Mouse (Mus musculus): ENCODE measurements at regions not wholly inside any gene's neighbourhood (a gene's known extent, or its start where the extent isn't known, plus 50 kb on each side); places are given as distances from the start of the nearest gene placed in this dataset.
"Not testable (repeated sequence)": the region's sequence is repeated elsewhere in the genome, so short reads cannot be mapped to it uniquely, and the experiment has no call there.

DNA sequence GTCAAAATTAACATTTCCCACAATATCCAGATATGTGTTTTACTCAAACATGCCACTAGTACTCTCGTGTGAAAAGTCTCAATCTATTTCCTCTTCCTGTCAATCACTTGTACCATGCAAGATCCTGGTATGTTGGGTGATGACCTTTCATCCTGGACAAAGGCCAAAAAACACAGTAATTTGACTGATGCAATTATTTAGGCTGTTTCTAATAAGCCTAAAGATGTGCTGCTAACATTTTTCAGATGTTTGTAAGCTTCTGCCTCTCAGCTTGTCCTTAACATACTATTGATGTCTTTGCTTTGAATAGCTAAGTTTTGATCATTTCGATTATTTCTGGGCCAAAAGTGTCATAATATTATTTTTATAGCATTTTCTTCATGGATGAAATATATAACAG is 418.4 kb upstream of the Arrdc4 start:
- DNase-seq (ENCODE audit: low spot score in 2 of 2), result no peak

DNA sequence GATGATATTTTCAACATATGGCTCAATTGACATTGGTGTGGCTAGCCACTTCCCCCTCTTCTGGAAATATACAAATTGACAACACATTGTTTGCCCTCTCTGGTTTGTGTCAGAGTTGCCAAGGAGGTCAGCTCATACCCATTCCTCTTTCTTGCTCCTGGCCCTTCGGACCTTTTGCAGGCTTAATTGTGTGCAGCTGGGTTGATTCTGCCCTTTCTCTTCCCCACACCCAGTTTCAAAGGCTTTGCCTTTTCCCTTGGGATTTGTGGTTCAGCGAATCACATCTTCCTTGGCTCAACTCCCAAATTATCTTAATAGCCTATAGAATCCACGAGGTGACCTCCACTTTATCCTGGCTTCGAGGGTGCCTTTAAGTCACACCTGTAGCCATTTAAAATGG is 412.9 kb upstream of the Arrdc4 start:
- no peak for DNase-seq (ENCODE audit: low spot score in 2 of 2)

DNA sequence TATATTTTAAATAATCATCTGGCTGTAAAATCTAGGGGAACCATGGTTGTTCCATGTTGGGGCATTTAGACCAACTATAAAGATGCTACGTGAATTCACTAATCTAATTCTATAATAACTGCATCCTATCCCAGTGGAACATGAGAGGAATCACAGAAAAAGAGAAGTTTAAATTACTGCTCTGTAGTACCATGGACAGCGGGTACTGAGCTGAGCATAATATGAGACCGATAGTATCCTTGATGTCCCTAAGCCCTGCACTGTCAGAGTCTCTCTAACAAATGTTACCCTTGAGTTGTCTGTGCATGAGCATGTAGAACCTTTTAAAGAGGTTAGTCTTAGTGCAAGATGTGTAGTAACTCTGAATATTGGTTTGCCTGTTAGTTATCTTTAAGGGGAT is 393.3 kb upstream of the Arrdc4 start:
- no peak for DNase-seq (ENCODE audit: low spot score in 2 of 2)

DNA sequence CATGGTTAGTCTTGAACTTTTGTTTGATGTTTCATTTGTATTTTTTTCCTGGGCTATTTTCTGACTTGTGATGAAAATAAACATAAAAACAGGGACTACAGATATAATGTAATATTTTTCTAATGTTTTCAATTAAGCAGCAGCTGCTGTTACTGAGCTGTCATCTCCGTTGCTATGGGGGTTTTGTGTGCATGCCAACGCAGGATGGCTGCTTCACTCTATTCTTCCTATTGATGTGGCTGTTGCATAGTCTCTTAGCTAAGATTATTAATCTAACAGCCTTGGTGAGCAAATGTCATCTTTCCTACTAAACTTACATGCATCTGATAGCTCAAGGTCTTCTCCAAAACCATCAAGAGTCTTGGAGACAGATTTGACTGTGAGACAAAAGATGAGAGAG is 384.4 kb upstream of the Arrdc4 start:
- DNase-seq (ENCODE audit: low spot score in 2 of 2), result peak in 1 of 2 experiments; percentile 5

DNA sequence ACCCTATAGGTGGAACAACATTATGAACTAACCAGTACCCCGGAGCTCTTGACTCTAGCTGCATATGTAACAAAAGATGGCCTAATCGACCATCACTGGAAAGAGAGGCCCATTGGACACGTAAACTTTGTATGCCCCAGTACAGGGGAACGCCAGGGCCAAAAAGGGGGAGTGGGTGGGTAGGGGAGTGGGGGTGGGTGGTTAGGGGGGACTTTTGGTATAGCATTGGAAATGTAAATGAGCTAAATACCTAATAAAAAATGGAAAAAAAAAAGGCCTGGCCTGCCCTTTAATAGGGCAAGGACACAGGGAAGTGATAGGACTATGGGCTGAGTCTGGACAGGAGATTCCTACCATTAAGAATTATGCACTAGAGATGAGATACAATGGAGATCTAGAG is 352.7 kb upstream of the Arrdc4 start:
- not testable (repeated sequence) for DNase-seq (ENCODE audit: low spot score in 2 of 2)

DNA sequence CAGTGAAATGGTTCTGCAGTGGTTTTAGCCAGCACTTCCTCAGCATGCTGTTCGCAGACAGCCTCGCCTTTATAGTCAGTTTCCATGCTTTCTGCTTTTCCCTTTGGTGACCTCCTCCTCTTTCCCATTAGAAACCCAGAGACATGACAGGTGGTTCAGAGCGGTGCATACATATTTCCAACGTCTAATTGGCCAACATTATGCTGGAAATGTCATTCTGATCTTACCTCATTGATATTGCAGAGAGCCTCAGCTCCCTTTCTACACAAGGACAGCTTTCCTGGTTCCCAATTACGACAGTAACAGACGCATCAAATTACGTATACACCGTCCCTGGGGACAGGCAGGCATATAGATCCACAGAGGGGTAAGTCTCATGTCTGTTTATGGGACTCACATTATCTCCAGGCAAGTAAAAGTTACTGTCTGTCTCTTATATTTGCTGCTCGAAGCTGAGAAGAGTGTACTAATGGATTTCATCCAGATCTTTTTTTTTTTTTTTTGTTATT is 348.6 kb upstream of the Arrdc4 start:
- no peak for DNase-seq (ENCODE audit: low spot score in 2 of 2)

DNA sequence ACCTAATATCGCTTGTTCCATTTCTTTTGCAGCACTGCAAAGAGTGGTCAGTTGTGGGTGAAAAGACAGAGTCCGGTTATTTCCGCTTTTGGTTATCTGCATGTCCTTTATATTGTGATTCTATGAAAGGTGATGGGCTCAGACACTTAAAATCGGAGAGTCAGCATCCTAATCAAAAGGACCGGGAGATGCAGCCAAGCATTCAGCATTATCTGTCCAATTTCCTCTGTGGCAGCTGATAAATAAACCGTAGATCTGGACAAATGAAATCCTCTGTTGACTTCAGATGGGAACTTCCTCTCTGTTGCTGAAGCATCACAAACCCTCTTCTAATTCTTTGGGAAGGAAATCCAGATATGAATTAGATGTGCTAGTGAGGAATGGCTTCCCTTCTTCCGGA is 325.7 kb upstream of the Arrdc4 start:
- DNase-seq (ENCODE audit: low spot score in 2 of 2), result no peak

DNA sequence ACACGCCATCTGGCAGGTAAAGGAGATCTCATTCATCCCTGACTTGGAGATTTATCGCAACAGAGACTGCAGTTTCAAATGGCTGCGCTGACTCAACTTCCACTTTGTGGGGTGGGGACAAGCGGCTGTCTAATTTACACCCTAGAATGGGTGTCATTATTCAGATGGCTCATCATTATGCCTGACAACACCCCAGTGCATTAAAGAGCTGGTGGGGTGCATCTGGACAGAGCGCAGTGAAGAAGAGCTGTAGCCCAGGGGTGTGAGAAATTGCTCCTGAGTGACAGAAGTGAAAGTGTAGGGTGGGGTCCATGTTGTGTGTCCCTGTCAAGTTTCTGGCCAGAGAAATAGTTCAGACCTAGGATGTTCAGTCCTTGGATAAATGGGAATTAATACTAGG is 314.0 kb upstream of the Arrdc4 start:
- no peak for DNase-seq (ENCODE audit: low spot score in 2 of 2)

DNA sequence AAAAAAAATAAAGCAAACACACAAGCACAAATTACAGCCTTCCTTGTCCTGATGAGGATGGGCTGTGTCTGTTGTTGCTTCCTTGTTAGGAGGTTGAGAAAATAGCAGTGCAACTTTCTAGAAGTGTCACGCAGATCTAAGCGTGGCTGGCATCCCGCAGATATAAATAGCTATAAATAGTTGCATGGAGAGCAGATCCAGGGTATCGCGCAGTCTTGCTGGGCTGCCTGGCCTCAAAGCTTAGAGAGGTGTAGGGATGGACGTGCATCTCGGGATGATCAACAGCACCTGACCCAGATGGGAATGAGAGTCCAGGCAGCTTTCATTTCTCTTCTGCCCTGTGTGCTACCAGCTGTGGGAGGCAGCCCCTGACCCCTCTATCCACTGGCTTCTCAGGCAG is 313.5 kb upstream of the Arrdc4 start:
- DNase-seq (ENCODE audit: low spot score in 2 of 2), result no peak

DNA sequence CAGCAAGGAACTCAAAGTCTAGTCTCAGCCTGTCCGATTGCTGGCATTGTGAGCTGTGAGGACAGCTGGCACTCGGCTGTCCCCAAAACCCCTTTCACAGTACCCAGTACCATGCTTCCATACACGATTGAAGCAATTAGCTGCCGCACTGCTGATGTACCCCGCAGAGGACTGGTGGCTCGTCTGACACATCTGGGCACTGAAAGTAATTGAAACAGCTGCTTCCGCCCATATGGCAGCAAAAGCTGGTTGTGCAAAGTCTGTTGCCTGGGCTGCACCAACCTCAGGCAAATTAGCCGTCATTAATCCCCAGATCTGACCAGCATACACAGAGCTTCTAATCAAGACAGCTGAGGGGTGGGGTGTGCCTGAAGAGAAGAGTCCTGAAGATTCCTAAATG is 313.1 kb upstream of the Arrdc4 start:
- peak in 1 of 2 experiments; percentile 13 for DNase-seq (ENCODE audit: low spot score in 2 of 2)

DNA sequence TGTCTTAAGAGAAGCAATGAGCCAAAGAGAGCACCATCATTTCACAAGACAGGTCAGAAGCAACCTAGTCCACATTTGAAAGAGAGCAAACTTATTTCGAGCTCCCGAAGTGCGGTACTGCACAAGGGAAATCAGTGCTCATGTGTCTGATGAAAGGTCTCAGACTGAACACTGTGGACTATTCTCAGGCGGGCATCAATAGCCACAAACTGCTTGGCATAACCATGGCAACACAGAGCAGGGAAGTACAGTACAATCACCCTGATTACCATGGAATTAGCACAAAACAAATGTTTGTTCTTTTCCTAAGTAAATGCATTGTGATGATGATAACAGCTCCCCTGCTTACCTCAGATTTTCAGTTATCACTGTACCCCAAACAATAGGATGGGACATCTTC is 312.2 kb upstream of the Arrdc4 start:
- DNase-seq (ENCODE audit: low spot score in 2 of 2), result no peak

DNA sequence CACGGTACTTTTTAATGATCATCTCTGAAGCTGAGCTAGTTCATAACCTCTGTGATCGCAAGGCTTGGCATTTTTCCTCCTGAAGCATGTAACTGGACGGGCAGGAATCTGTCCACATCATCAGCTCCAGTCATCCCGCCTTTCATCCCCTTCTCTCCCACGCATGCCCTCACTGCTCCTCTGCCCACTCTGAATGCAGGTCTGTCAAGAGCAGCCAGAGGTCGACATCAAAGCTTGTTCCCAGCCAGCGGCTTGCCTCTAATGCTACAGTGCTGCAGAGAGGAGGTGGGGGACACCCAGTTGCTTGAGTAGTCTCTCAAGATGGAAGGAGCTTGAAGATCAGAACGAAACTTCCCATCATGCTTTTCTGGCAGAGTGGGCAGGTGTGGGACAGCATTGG is 267.5 kb upstream of the Arrdc4 start:
- DNase-seq (ENCODE audit: low spot score in 2 of 2), result no peak

DNA sequence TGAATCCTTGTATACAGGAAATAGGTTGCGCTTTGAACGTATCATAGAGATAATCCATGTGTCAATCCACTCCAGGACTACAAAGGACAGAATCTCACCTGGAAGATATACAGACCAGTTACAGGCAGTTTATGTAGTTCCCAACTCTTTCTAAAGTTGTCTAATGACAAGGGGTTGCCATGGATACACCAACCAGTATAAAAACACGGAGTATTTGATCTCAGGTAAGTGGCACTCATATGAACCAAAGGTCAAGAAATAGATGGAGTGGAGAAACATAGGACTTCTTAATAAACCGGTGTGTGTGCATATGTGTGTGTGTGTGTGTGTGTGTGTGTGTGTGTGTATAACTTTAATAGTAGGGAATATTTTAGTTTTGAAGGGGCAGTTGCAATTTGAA is 266.0 kb upstream of the Arrdc4 start:
- no peak for DNase-seq (ENCODE audit: low spot score in 2 of 2)

DNA sequence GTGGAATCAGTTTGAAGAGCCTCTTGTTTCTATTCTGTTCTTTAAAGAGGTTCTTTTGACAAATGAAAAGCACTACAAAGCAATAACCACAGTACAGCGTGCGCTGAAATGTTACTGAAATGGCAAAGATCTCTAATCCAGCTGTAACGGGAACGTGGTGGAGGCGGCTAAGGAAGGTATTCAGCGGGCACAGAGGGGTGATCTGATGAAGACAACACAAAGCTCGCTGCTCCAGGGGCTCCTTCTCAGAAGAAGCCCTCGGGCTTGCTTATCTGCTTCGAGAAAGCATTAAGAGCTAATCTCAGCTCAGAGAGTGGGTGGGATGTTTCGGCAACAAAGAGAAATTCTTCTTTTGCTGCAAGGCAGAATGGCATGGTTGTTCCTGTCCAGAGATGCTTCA is 258.2 kb upstream of the Arrdc4 start:
- DNase-seq (ENCODE audit: low spot score in 2 of 2), result no peak

DNA sequence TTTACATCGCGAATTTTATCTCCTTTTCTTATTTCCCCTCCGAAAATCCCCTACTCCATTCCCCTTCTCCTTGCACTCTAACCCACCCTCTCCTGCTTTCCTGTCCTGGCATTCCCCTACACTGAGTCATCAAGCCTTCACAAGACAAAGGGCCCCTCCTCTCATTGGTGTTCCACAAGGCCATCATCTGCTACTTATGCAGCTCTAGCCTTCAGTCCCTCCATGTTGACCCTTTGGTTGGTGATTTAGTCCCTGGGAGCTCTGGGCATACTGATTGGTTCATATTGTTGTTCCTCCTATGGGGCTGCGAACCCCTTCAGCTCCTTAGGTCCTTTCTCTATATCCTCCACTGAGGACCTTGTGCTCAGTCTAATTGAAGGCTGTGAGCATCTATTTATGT is 239.0 kb upstream of the Arrdc4 start:
- DNase-seq (ENCODE audit: low spot score in 2 of 2), result no peak

DNA sequence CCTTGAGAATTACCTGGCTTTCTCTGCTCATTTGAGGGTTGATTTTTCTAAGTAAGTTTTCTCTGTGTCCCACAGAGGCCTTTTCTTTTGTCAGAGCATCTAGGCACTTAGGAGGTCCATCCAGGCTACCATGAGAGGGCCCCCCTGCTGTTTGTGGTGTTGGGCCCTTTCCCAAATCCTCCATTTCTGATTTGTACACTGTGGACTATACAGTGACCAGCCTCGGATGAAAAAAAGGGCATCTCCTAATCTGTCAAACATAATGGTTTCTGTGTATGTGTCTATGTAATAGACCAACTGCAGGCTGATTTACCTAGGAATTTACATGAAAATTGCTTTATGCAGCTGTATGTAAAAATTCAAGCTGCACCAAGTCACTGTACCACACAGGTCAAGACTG is 234.9 kb upstream of the Arrdc4 start:
- no peak for DNase-seq (ENCODE audit: low spot score in 2 of 2)

DNA sequence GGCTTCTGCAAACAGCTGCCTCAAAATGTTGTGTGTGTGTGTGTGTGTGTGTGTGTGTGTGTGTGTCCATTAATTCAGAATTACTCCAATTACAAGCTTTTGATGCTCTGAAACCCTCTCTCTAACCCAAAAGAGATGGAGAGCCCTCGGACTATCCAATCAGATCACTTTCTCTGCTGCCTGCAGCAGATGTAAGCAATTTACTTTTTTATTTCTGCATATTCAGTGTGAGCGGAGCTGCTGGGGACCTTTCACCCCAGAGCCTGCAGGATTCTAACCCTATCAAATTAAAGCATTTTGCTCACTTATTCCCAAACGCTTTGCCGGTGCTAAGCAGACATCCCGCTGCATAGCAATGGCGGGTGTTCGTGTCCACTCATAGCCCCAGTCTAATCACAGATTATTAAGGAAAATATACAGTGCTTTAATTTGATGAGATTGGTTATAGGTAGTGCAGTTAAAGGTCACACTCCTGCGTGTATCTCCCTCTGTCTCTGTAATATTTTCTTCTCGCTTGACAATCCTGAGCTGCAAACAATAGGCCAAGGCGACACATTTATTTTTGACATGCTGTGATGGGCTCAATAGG is 234.0 kb upstream of the Arrdc4 start:
- no peak for DNase-seq (ENCODE audit: low spot score in 2 of 2)

DNA sequence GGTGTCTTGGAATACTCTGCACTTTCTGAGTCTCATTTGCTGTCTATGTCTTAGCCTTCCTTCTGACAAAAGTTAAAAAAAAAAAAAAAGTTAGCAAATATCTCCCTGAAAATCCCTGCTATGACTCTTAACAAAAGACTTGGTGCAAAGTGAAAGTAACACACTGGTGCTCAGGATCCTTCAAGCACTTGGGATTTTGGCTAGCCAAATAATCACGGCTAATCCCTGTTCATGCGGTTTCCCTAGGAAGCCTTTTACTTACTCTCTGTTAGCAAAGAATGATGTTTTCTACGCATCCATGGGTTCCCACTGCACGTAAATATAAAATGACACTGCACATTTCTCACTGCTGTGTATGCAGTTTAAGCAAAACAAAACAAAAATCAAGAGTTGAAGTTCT is 229.5 kb upstream of the Arrdc4 start:
- no peak for DNase-seq (ENCODE audit: low spot score in 2 of 2)

DNA sequence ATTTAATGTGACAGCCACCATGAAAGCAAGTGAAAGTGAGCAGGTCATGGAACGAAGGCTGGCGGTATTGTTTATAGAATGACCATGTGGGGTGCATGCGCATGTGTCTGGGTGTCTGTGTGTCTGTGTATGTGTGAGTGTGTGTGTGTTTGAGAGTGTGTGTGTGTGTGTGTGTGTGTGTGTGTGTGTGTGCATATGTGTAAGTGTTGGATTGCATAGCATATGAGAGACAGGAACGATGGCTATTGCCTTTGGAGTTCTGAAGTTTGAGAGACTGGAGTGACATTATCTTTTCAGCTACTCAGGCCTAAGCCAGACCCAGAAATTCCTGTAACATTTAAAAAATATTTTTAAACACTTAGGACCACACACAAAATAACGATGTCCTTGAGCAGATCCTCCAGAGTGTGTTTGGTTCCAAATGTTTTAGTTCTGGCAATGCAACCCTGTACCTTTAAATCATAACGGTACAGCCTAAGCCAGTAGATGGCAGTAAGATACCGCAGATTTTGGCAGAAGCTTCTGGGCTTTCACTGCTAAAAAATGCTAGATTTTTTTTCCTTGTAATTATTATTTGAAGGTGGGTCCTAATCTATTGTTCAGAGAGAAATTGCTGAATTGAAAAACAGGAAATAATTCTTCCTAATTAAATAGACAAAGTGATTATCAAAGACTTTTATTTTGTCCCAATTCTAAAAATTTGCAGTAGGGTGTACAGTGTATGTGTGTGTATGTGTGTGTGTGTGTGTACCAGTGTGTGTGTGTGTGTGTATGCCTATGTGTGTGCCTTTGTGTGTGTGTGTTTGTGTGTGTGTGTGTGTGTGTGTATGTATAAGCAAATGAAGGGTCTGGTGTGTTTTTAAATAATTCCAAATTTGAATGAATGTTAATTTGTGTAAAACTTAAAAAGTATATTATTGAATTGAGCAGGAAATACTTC is 228.0 kb upstream of the Arrdc4 start:
- no peak for DNase-seq (ENCODE audit: low spot score in 2 of 2)

DNA sequence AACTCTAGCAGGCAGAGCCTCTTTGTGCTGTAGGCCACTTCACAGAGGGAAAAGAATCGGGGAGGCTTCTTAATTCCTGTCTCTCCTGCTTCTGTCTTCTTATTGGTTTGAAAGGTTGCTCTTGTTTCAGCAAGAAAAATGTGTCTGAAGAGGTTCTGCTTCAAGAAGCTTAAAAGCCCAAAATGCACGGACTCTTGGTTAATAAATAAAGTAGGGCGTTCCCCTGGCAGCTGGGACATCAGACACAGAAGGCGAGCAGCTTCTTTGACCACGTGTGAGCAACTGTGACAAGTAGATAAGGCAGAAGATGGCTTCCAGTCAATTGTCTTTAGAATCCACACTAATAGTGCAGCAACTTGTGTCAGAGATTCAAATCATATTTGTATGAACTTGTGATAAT is 226.9 kb upstream of the Arrdc4 start:
- no peak for DNase-seq (ENCODE audit: low spot score in 2 of 2)

DNA sequence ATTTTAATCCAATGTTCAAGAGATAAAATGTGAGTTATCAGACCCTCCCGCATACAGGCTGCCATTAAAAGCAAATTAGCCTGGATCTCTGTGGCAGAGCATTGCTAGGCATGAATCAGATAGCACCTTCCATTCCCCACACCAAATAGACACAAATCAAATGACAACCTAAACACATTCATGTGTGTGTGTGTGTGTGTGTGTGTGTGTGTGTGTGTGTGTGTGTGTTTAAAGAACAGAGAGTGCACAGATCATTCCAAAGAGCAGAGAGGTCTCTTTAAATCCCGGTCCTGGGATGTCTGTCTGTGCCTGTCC is 226.5 kb upstream of the Arrdc4 start:
- no peak for DNase-seq (ENCODE audit: low spot score in 2 of 2)

DNA sequence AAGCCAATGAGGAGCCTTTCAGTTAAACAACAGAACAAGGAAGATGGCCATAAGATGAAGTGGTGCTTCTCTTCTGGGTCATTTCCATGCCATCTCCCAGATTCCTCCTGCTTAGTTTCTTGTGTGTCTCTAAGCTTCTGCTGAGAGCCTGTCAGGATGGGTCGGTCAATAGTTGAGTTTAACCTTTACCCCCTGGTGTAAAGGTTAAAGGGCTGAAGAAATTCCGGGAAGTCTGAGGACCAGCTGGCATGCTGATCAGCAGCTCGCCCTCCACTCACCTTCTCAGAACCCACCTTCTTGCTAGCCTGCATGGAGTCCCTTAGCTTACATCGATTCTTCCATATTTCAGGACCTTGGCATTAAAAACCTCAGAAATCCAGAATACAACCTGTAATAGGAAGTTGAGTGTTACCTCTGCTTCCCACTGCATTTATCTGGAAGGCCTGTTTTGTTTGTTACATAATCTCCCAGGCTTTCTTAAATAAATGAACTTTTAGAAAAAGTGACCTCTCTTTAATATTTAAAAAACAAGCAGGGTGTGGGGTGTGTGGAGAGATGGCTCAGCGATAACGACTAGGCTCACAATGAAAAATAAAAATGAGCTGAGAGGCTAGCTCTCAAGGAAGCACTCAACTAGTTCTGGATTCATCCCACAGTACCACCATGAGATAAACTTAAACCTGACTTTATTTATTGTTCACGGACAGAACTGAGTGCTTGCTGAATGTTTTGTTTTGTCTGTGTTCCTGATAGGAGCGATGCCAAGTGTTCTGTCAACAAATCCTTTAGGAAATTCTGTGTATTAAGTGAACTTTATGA is 225.9 kb upstream of the Arrdc4 start:
- DNase-seq (ENCODE audit: low spot score in 2 of 2), result no peak
